Mouse (Mus musculus) megakaryocyte-erythroid progenitor cell, adult 5-6 weeks (primary cell): ENCODE results near the gene Gm44502. TPM values are rescaled to one million over a fixed set of nuclear protein-coding genes. Genes with fewer than 3 reads are reported as not detected.
"Not testable (repeated sequence)": the region's sequence is repeated elsewhere in the genome, so short reads cannot be mapped to it uniquely, and the experiment has no call there.

Experiments used
- ATAC-seq: replicated peaks from 2 replicates; pipeline ENCODE4 v1.8.0; 2016; ENCODE audit warnings: mild to moderate bottlenecking, inconsistent platforms; ENCODE audit not compliant: severe bottlenecking, poor library complexity, low FRiP score, low TSS enrichment
- total RNA-seq, 2 experiments: library from RNA; stranded (forward) in 1 of 2; stranded (reverse) in 1 of 2; fragments of 200-1000, 215-1000 nt in 1 of 2; fragments of >200 nt in 1 of 2; fragmentation: Nextera tagmentation in 1 of 2; gene quantifications; 2 replicates each; pipeline ENCODE4 v1.2.3; 2014 to 2017

Gm44502 gene
- total RNA-seq, 2 experiments from 2014 or later, result not detected

DNA sequence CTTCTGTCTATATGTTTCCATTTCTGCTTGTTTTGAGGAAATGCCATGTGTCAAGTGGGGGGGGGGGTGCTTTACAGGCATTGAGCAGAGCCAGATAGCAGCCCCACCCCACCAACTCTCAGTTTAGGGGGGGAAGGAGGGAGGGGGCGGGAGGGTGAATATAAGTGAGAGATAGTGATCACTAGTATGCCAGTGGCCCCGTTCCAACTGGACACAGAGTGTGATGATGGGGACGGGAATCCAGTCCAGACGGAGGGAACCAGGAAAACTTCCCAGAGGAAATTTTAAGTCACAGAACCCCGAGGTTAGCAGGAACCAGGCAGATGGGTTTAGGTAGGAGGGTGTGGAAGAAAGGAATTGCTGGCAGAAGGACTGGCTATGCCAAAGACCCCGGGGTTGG lies 26.1 kb upstream of the Gm44502 start:
- no peak for ATAC-seq

GRCm38 (mm10) chr15:89454857-89455256 lies 25.4 kb upstream of the Gm44502 start:
- ATAC-seq, result no peak

- no peak for ATAC-seq
Observed at GRCm38 (mm10) chr15:89453865-89454478, 24.5 kb upstream of the Gm44502 start, which contains the start of gene Mapk8ip2. Gene Mapk8ip2 (plus strand): TSS chr15:89453913.

DNA sequence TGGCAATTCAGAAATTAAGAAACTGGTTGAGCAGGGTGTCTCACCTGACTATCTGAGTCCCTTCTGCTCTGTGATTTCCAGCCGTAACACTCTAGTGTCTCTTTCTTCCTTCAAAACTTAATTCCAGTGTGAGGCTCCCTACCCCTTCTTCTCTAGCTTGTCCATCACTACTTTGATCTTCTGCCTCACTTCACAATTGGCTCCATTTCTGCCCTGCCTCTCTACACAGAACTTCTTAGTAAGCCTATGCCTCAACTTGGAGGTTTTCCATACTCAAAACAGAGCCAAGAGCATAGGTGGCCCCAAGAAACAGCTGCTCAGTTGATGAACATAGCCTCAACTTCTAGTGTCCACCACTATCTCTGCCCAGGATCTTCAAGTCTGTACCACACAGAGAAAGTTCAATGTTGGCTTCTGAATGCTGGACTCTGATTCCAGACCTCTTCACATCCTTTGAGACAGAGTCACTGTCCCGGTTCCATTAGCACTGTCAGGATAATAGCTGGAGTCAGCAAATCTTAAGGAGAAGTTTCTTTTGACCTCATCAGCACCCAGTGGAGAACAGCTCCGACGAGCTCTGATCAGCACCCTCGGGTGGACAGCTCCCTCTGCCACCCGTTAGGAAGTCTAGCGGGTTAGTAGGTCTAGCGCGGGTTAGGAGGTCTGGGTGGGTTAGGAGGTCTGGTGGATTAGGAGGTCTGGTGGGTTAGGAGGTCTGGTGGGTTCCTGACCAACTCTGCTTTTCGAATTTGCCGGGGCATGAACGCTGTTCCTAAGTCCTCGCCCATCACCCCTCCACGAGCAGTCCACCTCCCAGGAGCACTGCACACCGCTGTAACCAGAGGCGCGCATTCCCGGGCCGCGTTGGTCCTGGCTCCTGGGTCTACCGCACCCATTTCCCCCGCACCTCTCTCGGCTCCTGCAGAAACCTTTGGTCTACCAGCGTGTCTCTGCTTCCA lies 23.7 kb upstream of the Gm44502 start:
- peak; percentile 94 for ATAC-seq

DNA sequence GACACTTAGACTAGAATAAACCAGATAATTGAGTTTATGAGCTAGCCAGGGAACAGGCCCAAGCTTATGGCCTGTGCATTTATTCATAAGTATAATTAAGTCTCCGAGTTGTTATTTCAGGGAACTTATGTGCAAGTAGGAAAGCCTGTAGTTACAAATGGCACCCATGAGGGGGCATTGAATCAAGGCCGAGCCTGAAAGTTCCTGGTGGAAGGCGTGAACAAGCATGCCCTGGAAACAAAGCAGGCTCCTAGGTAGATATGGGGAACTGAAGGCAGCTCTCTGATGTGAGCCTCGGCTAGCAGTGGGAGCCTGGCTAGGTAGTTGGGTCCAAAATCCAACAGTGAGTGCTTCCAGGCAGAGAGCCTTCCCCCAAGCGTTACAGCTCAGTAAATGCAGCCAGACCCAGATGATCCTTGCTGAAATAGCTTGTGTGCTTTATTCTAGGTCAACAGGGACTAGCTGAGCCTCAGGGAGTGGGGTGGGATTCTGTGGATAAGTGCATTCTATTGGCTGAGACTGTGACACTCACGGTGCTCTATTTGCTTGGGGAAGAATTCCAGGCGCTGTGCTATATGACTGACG lies 13.1 kb upstream of the Gm44502 start:
- peak; percentile 37; the same call in 1 of the 2 replicates for ATAC-seq

GRCm38 (mm10) chr15:89435878-89436277 lies 6.4 kb upstream of the Gm44502 start:
- no peak for ATAC-seq

- ATAC-seq, result no peak
Observed at GRCm38 (mm10) chr15:89434136-89434535, 4.6 kb upstream of the Gm44502 start.

- ATAC-seq, result no peak
Observed at GRCm38 (mm10) chr15:89432946-89433345, 3.5 kb upstream of the Gm44502 start.

- ATAC-seq, result no peak
Observed at GRCm38 (mm10) chr15:89431806-89432205, 2.3 kb upstream of the Gm44502 start.

DNA sequence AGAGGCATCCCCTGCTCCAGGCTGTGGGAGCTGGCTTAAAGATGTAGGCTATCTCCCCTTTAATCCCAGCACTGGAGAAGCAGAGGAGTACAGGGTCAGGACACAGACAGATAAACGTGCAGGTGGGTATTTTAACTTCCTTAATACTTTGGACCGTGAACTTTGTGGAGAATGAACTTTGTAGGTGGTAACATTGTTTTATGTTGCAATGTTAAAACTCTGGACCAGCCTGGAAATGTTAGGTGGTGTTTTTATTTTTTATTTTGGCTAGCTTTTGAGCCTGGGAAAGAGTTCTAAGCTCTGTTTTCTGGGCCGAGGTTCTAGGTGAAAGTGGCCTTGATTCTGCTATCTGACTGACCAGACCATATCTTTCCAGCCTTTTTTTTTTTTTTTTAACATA lies 1.8 kb upstream of the Gm44502 start:
- ATAC-seq, result no peak

DNA sequence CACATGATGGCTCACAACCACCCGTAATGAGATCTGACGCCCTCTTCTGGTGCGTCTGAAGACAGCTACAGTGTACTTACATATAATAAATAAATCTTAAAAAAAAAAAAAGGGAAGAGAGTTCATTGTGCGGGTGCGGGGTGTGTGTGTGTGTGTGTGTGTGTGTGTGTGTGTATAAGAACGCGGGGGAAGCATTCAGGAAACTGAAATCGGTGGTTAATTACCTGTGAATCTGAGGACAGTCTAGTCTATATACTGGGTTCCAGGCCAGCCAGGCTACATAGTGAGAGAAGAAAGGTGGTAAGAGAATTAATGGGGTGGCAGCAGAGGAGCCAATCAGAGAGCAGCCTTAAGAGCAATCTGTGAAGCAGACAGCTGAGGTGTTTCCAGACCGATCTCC lies 1.3 kb upstream of the Gm44502 start:
- ATAC-seq, result not testable (repeated sequence)

DNA sequence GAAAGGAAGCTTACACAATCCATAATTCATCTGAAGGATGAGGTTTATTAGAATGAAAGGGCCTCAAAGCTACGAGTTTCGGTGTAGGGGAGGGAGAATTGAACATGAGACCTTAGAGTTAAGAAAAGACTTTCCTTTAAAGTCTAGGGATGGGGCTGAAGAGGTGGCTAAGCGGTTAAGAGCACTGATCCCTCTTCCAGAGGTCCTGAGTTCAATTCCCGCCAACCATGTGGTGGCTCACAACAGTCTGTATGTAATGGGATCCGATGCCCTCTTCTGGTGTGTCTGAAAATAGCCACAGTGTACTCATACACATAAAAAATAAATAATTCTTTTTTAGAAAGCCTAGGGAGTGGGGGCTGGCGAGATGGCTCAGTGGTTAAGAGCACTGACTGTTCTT lies 845 bp upstream of the Gm44502 start:
- ATAC-seq, result no peak

DNA sequence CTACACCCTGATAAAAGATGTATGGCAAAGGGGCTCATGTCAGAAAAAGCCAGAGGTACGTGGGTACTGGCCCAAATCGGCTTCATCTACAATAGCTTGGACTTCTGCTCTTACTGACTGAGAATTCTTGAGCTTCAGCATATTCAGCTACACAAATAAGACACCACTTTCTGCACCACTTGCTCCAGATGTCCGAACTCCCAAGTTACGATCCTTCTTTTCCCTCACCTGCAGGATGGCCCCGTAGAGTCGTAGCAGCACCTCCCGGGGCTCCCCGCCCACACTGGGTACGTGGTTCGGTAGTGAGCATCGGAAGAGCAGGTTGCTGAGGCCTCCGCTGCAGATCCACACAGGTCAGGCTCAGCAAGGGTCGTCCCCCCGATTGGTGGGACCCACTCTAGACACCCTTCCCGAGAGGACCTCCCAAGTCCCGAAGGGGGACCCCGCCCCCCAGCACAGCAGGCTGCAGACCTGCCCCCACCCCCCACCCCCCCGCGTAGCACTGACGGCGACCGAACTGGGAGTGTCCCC lies 610 bp downstream of the Gm44502 start:
- ATAC-seq, result no peak

DNA sequence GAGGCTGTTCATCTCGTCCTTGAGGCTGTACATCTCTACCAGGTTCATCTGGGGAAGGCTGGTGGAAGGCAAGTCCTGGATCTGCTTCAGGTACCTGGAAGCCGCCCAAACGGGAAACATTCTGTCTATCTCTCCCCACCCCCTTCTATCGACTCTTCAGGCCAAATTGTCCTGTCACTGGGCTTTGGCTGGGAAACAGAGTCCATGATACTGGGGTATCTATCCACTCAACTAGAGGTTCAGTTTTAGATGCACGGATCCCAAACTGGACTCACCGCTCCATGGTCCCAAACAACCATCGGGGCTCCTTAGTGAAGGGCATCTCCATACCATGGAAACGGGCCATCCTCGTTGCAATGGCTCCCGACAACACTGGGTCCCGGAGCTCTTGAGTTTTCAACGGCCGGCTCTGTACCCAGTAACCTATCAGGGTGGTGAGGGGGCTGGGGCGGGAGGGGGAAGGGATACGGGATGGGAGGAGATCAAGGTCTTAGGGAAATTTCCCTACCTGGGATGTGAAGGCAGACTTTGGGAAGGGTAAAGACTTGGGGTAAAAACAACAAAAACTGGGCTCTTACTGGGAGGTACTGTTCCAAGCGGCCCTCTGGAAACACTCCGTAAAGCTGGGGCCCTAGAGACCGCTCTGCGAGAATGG lies 1.2 kb downstream of the Gm44502 start:
- no peak for ATAC-seq

DNA sequence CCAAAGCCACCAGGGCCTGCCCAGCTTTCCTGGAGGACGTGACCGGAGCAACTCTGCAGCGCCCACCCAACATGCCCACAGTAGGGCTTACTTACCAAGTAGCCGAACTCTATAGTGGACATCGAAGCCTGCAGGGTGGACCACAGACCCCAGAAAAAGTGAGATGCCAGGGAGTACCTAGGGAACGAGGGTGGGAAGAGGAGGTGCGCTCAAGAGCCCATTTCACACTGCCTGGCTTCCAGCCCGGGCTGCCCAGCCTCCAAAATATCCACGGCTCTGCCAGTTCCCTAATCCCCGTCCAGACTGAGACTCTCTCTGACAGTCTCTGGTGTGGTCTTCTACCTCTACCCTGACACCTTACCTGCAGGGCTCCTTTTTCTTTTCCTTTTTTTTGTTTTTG lies 2.8 kb downstream of the Gm44502 start:
- ATAC-seq, result no peak

DNA sequence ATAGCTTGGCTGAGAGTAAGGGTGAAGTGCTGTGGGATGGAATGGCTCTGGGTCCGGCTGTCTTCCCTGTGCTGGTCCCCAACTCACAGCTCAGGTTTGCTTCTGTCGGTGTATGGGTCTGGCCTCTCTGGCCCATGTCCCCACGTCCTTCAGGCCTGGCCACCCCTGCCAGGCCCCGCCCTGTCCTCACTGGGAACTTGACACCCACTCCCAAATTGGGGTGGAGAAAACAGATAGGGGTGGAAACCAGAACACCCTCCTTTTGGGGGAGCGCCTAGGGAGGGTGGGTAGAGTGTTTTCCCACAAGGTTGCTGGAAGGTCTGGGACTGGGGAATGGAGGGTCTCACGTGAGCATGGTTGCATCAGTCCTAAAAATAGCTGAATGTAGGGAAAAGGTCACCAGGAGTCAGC lies 3.8 kb downstream of the Gm44502 start, which contains the start of gene Cpt1b:
Gene Cpt1b (minus strand): TSS at position 153 of the 411 bp plus-strand sequence.
- no peak for ATAC-seq

DNA sequence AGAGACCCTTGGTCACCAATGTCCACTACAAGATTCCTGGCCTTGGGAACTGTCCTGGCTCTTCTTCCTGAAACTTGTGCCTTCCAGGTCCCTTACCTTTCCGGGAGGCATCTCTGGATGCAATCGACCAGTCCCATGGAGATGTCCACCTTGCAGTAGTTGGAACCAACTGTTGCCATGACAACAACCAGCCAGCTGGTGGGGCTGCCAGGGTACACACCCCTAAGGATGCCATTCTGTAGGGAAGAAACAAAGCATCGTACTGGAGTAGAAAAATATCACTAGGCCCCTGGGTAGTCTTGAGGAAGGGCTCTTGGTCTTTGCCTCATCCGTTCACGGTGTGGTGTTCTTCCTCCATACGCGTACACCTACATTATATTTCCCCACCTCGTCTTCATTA lies 4.9 kb downstream of the Gm44502 start:
- no peak for ATAC-seq

- ATAC-seq, result no peak
Observed at GRCm38 (mm10) chr15:89421938-89422337, 7.6 kb downstream of the Gm44502 start.

GRCm38 (mm10) chr15:89415282-89415681 lies 14.2 kb downstream of the Gm44502 start:
- ATAC-seq, result no peak

DNA sequence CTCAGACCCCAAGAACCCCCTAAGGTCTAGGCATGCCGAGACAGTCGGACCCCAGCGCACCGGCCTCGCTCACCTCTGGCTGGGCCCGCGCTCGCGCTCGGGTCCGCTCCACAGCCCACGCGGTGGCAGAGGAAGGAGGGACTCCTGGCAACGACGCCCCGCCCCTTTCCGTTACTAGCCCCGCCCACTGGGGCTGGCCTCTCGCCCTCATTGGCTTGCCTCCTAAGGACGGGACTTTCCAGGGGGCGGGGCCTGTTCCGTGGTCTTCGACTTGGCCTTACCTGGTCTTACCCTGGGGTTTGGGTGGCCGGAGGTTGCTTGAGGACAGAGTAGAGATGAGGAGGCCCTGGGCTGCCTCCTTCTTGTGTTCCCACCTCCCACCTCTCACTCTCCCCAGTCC lies 19.4 kb downstream of the Gm44502 start, which contains the start of gene Syce3:
Gene Syce3 (minus strand): TSS at position 386 of the 400 bp plus-strand sequence.
- ATAC-seq, result no peak
